Mouse (Mus musculus) hindbrain, embryonic 11.5 days (tissue): Measurements from ENCODE around the gene Scgb2b12. TPM values are rescaled to one million over a fixed set of nuclear protein-coding genes. Genes with fewer than 3 reads are reported as not detected.
"Not testable (repeated sequence)": the region's sequence is repeated elsewhere in the genome, so short reads cannot be mapped to it uniquely, and the experiment has no call there.

Experiments
- ATAC-seq: fragments of 200-750 bp; cut with Nextera tagmentation; 2 replicates; pipeline ENCODE4 v1.8.0; 2017; ENCODE audit warnings: mild to moderate bottlenecking, moderate TSS enrichment, moderate library complexity; ENCODE audit not compliant: low FRiP score
- DNase-seq: peaks from one replicate; pipeline ENCODE4 v3.0.0-alpha.2; 2015; ENCODE audit warnings: low spot score
- H3K27ac ChIP-seq: fragments of 300-500 bp; sonication (generic); 2 replicates; pipeline ENCODE4 v1.5.1; 2014; ENCODE audit warnings: mild to moderate bottlenecking, low read depth, low read length
- H3K27me3 ChIP-seq: fragments of 300-500 bp; sonication (generic); 2 replicates; pipeline ENCODE4 v1.6.1; 2014; ENCODE audit warnings: mild to moderate bottlenecking, low read length, moderate library complexity, mixed read lengths; ENCODE audit not compliant: control insufficient read depth, insufficient read depth
- H3K36me3 ChIP-seq: fragments of 300-500 bp; sonication (generic); 2 replicates; pipeline ENCODE4 v1.6.1; 2014; ENCODE audit warnings: mild to moderate bottlenecking, low read length, moderate library complexity, mixed read lengths; ENCODE audit not compliant: control insufficient read depth, insufficient read depth
- H3K4me1 ChIP-seq: fragments of 300-500 bp; sonication (generic); replicated peaks from 2 replicates; pipeline ENCODE4 v1.6.1; 2014; ENCODE audit warnings: low read length, mixed read lengths; ENCODE audit not compliant: control insufficient read depth, insufficient read depth
- H3K4me2 ChIP-seq: fragments of 300-500 bp; sonication (generic); replicated peaks from 2 replicates; pipeline ENCODE4 v1.6.1; 2014; ENCODE audit warnings: mild to moderate bottlenecking, low read depth, low read length
- H3K4me3 ChIP-seq: fragments of 300-500 bp; sonication (generic); 2 replicates; pipeline ENCODE4 v1.5.1; 2014; ENCODE audit warnings: low read depth, low read length
- H3K9ac ChIP-seq: fragments of 300-500 bp; sonication (generic); 2 replicates; pipeline ENCODE4 v1.6.1; 2014; ENCODE audit warnings: low read depth, low read length
- H3K9me3 ChIP-seq: fragments of 300-500 bp; sonication (generic); 2 replicates; pipeline ENCODE4 v1.6.1; 2016; ENCODE audit warnings: low read length; ENCODE audit not compliant: control insufficient read depth
- WGBS: fragments of 180-500 bp; shearing (Covaris S2); extraction: QIAGEN DNeasy Blood & Tissue Kit; methylation state at CpG from one replicate; pipeline ENCODE4 v1.1.7; 2014; 5-methylcytosine and 5-hydroxymethylcytosine counted together
- polyA plus RNA-seq: library from polyadenylated mRNA; unstranded; fragments of >200 nt; fragmentation: Nextera tagmentation; extraction: Ambion mirVana; gene quantifications from 2 replicates; pipeline ENCODE4 v1.2.1, GENCODE M21; 2014

Scgb2b12 gene
- not detected in 2 replicates for polyA plus RNA-seq

GRCm38 (mm10) chr7:32327145-32327544, at the start of gene Scgb2b12:
Scgb2b12 (minus strand) TSS chr7:32327245.
- not testable (repeated sequence) for H3K9ac ChIP-seq, DNase-seq, H3K36me3 ChIP-seq, H3K27me3 ChIP-seq, H3K27ac ChIP-seq, H3K4me1 ChIP-seq, ATAC-seq, H3K9me3 ChIP-seq, H3K4me3 ChIP-seq, H3K4me2 ChIP-seq
- 82% methylated on average over 1 of the region's 1 CpGs for WGBS

- WGBS = 92% methylated on average over 2 of the region's 3 CpGs
- not testable (repeated sequence) for H3K36me3 ChIP-seq, H3K4me3 ChIP-seq, DNase-seq, H3K9ac ChIP-seq, H3K9me3 ChIP-seq, H3K27me3 ChIP-seq, H3K27ac ChIP-seq, H3K4me1 ChIP-seq, H3K4me2 ChIP-seq, ATAC-seq
Measured at GRCm38 (mm10) chr7:32333882-32334281, 6.8 kb upstream of the Scgb2b12 start, which contains the start of gene Scgb1b12. Scgb1b12 (plus strand) TSS chr7:32334182.

Other genes starting within 250 kb of the Scgb2b12 start
- gene Scgb1b10, start 226.4 kb downstream of the Scgb2b12 start, polyA plus RNA-seq = not detected in 2 replicates
- not detected in 2 replicates for gene Scgb2b11, start 116.1 kb downstream of the Scgb2b12 start, polyA plus RNA-seq
- gene Scgb1b11, start 104.4 kb downstream of the Scgb2b12 start, polyA plus RNA-seq = not detected in 2 replicates
- not detected in 2 replicates for gene Scgb1b12, start 6.9 kb upstream of the Scgb2b12 start, polyA plus RNA-seq
- not detected in 2 replicates for gene Scgb1b29, start 114.3 kb upstream of the Scgb2b12 start, polyA plus RNA-seq